Mouse (Mus musculus) E14TG2a.4 (cell line): Measurements from ENCODE around the gene Bloc1s5.

ENCODE experiments used
- CTCF ChIP-seq: conservative IDR thresholded peaks from 2 replicates; pipeline ENCODE4 v1.5.1; 2014; ENCODE audit warnings: low read length
- POU5F1 ChIP-seq: IDR thresholded peaks from 2 replicates; pipeline ENCODE4 v1.6.1; 2014; ENCODE audit warnings: low read length, borderline replicate concordance

- TF ChIP-seq CTCF, result peak; percentile 56
- TF ChIP-seq POU5F1, result no peak
These were observed 86.2 kb downstream of the Bloc1s5 start for GRCm38 (mm10) chr13:38548681-38549080.
